Mouse (Mus musculus): ENCODE measurements around the gene Pik3ca. TPM values are rescaled to one million over a fixed set of nuclear protein-coding genes. Genes with fewer than 3 reads are reported as not detected.
A peak's percentile ranks its signal among the peaks of the same experiment; 100 is the strongest.

Pik3ca gene
- 14.1 and 16.0 TPM in 2 replicates for polyA plus RNA-seq (2015; fragmentation: Nextera tagmentation; extraction: Ambion mirVana)

- Histone ChIP-seq H3K4me2 (ENCODE audit: low read length) (peak within 1 kb of the TSS; percentile 61), H3K36me3 (ENCODE audit: control insufficient read depth, insufficient read depth) (no peaks in the 10 kb centered on the region), H3K4me3 (replicated peaks; ENCODE audit: low read length) (peak within 1 kb of the TSS; percentile 72), H3K9me3 (ENCODE audit: control insufficient read depth, low read length) (no peaks in the 10 kb centered on the region), H3K27me3 (replicated peaks; ENCODE audit: control insufficient read depth, insufficient read depth, low read length) (no peaks in the 10 kb centered on the region), H3K27ac (ENCODE audit: low read length) (peak within 1 kb of the TSS; percentile 98), H3K9ac (replicated peaks; ENCODE audit: low read depth, low read length) (peak within 1 kb of the TSS; percentile 81), H3K4me1 (replicated peaks; ENCODE audit: control insufficient read depth, insufficient read depth, low read length) (peaks cover 25% of the 10 kb centered on the region)
- under 1% methylated on average over 47 of the region's 65 CpGs for WGBS
- ATAC-seq, result peak; percentile 52
Measured at GRCm38 (mm10) chr3:32397461-32398174, at the start of gene Pik3ca. TSS of gene Pik3ca (plus strand) at chr3:32397671.

GRCm38 (mm10) chr3:32347881-32348280, 49.6 kb upstream of the Pik3ca start:
- Histone ChIP-seq H3K27me3 (replicated peaks; ENCODE audit: control insufficient read depth, insufficient read depth, low read length) (no peaks in the 10 kb centered on the region), H3K9me3 (ENCODE audit: control insufficient read depth, low read length) (no peaks in the 10 kb centered on the region), H3K4me1 (replicated peaks; ENCODE audit: control insufficient read depth, insufficient read depth, low read length) (peaks cover 11% of the 10 kb centered on the region), H3K36me3 (ENCODE audit: control insufficient read depth, insufficient read depth) (peaks cover 2% of the 10 kb centered on the region; the same call in 1 of the 2 replicates), H3K9ac (replicated peaks; ENCODE audit: low read depth, low read length) (no peak overlapping the region), H3K27ac (ENCODE audit: low read length) (no peak overlapping the region), H3K4me2 (ENCODE audit: low read length) (no peak overlapping the region), H3K4me3 (replicated peaks; ENCODE audit: low read length) (no peak overlapping the region)
- WGBS, result 48% methylated on average over 6 of the region's 6 CpGs
- ATAC-seq, result peak; percentile 85

- Histone ChIP-seq H3K27me3 (replicated peaks; ENCODE audit: control insufficient read depth, insufficient read depth, low read length) (no peaks in the 10 kb centered on the region), H3K9me3 (ENCODE audit: control insufficient read depth, low read length) (no peaks in the 10 kb centered on the region), H3K4me1 (replicated peaks; ENCODE audit: control insufficient read depth, insufficient read depth, low read length) (peaks cover 11% of the 10 kb centered on the region), H3K4me3 (replicated peaks; ENCODE audit: low read length) (no peak overlapping the region), H3K9ac (replicated peaks; ENCODE audit: low read depth, low read length) (no peak overlapping the region), H3K36me3 (ENCODE audit: control insufficient read depth, insufficient read depth) (no peaks in the 10 kb centered on the region), H3K4me2 (ENCODE audit: low read length) (no peak overlapping the region), H3K27ac (ENCODE audit: low read length) (no peak overlapping the region)
- ATAC-seq, result no peak
- 42% methylated on average over 6 of the region's 6 CpGs for WGBS
Measured at GRCm38 (mm10) chr3:32361221-32361620, 36.2 kb upstream of the Pik3ca start.

- peak overlapping the region; percentile 54 for H3K9ac ChIP-seq (replicated peaks; ENCODE audit: low read depth, low read length)
- no peaks in the 10 kb centered on the region for H3K9me3 ChIP-seq (ENCODE audit: control insufficient read depth, low read length)
- ATAC-seq, result no peak
- no peaks in the 10 kb centered on the region for H3K36me3 ChIP-seq (ENCODE audit: control insufficient read depth, insufficient read depth)
- peak overlapping the region; percentile 39 for H3K4me3 ChIP-seq (replicated peaks; ENCODE audit: low read length)
- H3K4me2 ChIP-seq (ENCODE audit: low read length), result peak overlapping the region; percentile 67
- no peaks in the 10 kb centered on the region for H3K27me3 ChIP-seq (replicated peaks; ENCODE audit: control insufficient read depth, insufficient read depth, low read length)
- 25% methylated on average over 4 of the region's 4 CpGs for WGBS
- no peak overlapping the region for H3K27ac ChIP-seq (ENCODE audit: low read length)
- H3K4me1 ChIP-seq (replicated peaks; ENCODE audit: control insufficient read depth, insufficient read depth, low read length), result peaks cover 14% of the 10 kb centered on the region
Measured at GRCm38 (mm10) chr3:32364195-32364594, 33.3 kb upstream of the Pik3ca start.

- H3K4me3 ChIP-seq (replicated peaks; ENCODE audit: low read length), result peak overlapping the region; percentile 83
- peak overlapping the region; percentile 85 for H3K4me2 ChIP-seq (ENCODE audit: low read length)
- peaks cover 14% of the 10 kb centered on the region for H3K4me1 ChIP-seq (replicated peaks; ENCODE audit: control insufficient read depth, insufficient read depth, low read length)
- WGBS, result under 1% methylated on average over 54 of the region's 54 CpGs
- peak; percentile 81 for ATAC-seq
- no peaks in the 10 kb centered on the region for H3K36me3 ChIP-seq (ENCODE audit: control insufficient read depth, insufficient read depth)
- H3K27me3 ChIP-seq (replicated peaks; ENCODE audit: control insufficient read depth, insufficient read depth, low read length), result no peaks in the 10 kb centered on the region
- H3K27ac ChIP-seq (ENCODE audit: low read length), result peak overlapping the region; percentile 85
- H3K9me3 ChIP-seq (ENCODE audit: control insufficient read depth, low read length), result no peaks in the 10 kb centered on the region
- peak overlapping the region; percentile 87 for H3K9ac ChIP-seq (replicated peaks; ENCODE audit: low read depth, low read length)
Measured at GRCm38 (mm10) chr3:32364841-32365545, 32.5 kb upstream of the Pik3ca start.

GRCm38 (mm10) chr3:32365546-32366245, 31.8 kb upstream of the Pik3ca start, which contains the start of gene Zmat3:
TSS of gene Zmat3 (minus strand) at chr3:32366014.
- Histone ChIP-seq H3K27me3 (replicated peaks; ENCODE audit: control insufficient read depth, insufficient read depth, low read length) (no peaks in the 10 kb centered on the region), H3K4me1 (replicated peaks; ENCODE audit: control insufficient read depth, insufficient read depth, low read length) (peaks cover 13% of the 10 kb centered on the region), H3K4me2 (ENCODE audit: low read length) (peak within 1 kb of the TSS; percentile 85), H3K27ac (ENCODE audit: low read length) (peak within 1 kb of the TSS; percentile 85), H3K9me3 (ENCODE audit: control insufficient read depth, low read length) (no peaks in the 10 kb centered on the region), H3K4me3 (replicated peaks; ENCODE audit: low read length) (peak within 1 kb of the TSS; percentile 83), H3K9ac (replicated peaks; ENCODE audit: low read depth, low read length) (peak within 1 kb of the TSS; percentile 87), H3K36me3 (ENCODE audit: control insufficient read depth, insufficient read depth) (no peaks in the 10 kb centered on the region)
- peak; percentile 89 for ATAC-seq
- WGBS, result 4% methylated on average over 29 of the region's 48 CpGs

- Histone ChIP-seq H3K4me1 (replicated peaks; ENCODE audit: control insufficient read depth, insufficient read depth, low read length) (peaks cover 9% of the 10 kb centered on the region), H3K9ac (replicated peaks; ENCODE audit: low read depth, low read length) (peak overlapping the region; percentile 87), H3K9me3 (ENCODE audit: control insufficient read depth, low read length) (no peaks in the 10 kb centered on the region), H3K4me3 (replicated peaks; ENCODE audit: low read length) (peak overlapping the region; percentile 83), H3K27me3 (replicated peaks; ENCODE audit: control insufficient read depth, insufficient read depth, low read length) (no peaks in the 10 kb centered on the region), H3K27ac (ENCODE audit: low read length) (no peak overlapping the region), H3K36me3 (ENCODE audit: control insufficient read depth, insufficient read depth) (no peaks in the 10 kb centered on the region), H3K4me2 (ENCODE audit: low read length) (peak overlapping the region; percentile 85)
- ATAC-seq, result peak; percentile 51
- WGBS, result 46% methylated on average over 17 of the region's 17 CpGs
Measured at GRCm38 (mm10) chr3:32366246-32366734, 31.2 kb upstream of the Pik3ca start.

GRCm38 (mm10) chr3:32367516-32367915, 30.0 kb upstream of the Pik3ca start:
- WGBS, result 90% methylated on average over 1 of the region's 1 CpGs
- H3K27me3 ChIP-seq (replicated peaks; ENCODE audit: control insufficient read depth, insufficient read depth, low read length), result no peaks in the 10 kb centered on the region
- no peak overlapping the region for H3K9ac ChIP-seq (replicated peaks; ENCODE audit: low read depth, low read length)
- ATAC-seq, result no peak
- no peaks in the 10 kb centered on the region for H3K9me3 ChIP-seq (ENCODE audit: control insufficient read depth, low read length)
- no peak overlapping the region for H3K4me3 ChIP-seq (replicated peaks; ENCODE audit: low read length)
- H3K36me3 ChIP-seq (ENCODE audit: control insufficient read depth, insufficient read depth), result no peaks in the 10 kb centered on the region
- no peak overlapping the region for H3K27ac ChIP-seq (ENCODE audit: low read length)
- peaks cover 8% of the 10 kb centered on the region for H3K4me1 ChIP-seq (replicated peaks; ENCODE audit: control insufficient read depth, insufficient read depth, low read length)
- H3K4me2 ChIP-seq (ENCODE audit: low read length), result no peak overlapping the region

- H3K27ac ChIP-seq (ENCODE audit: low read length), result no peak overlapping the region
- no peaks in the 10 kb centered on the region for H3K27me3 ChIP-seq (replicated peaks; ENCODE audit: control insufficient read depth, insufficient read depth, low read length)
- no peak overlapping the region for H3K9ac ChIP-seq (replicated peaks; ENCODE audit: low read depth, low read length)
- ATAC-seq, result no peak
- H3K4me1 ChIP-seq (replicated peaks; ENCODE audit: control insufficient read depth, insufficient read depth, low read length), result no peaks in the 10 kb centered on the region
- H3K4me3 ChIP-seq (replicated peaks; ENCODE audit: low read length), result no peak overlapping the region
- no peaks in the 10 kb centered on the region for H3K36me3 ChIP-seq (ENCODE audit: control insufficient read depth, insufficient read depth)
- H3K9me3 ChIP-seq (ENCODE audit: control insufficient read depth, low read length), result no peaks in the 10 kb centered on the region
- H3K4me2 ChIP-seq (ENCODE audit: low read length), result no peak overlapping the region
- WGBS, result 71% methylated on average over 7 of the region's 7 CpGs
Measured at GRCm38 (mm10) chr3:32371957-32372356, 25.5 kb upstream of the Pik3ca start.
